Mouse (Mus musculus): ENCODE data around the gene Sdhaf1. TPM values are rescaled to one million over a fixed set of nuclear protein-coding genes. Genes with fewer than 3 reads are reported as not detected.

The Sdhaf1 gene
- polyA plus RNA-seq, 1 experiment from 2014 or later, result 4.6 TPM

- no peaks in the 10 kb centered on the region for H3K79me2 ChIP-seq (ENCODE audit: inconsistent target)
- no peak within 1 kb of the TSS for H3K27ac ChIP-seq
- H3K36me3 ChIP-seq (ENCODE audit: inconsistent target), result no peaks in the 10 kb centered on the region
- no peak within 1 kb of the TSS for H3K4me3 ChIP-seq (ENCODE audit: inconsistent target)
- WGBS (ENCODE audit: missing documents), result 16% methylated on average over 34 of the region's 35 CpGs
Measured at GRCm38 (mm10) chr7:30291215-30292131, 32.2 kb downstream of the Sdhaf1 start, which contains the start of gene Clip3. Clip3 (plus strand) TSS chr7:30291728.

DNA sequence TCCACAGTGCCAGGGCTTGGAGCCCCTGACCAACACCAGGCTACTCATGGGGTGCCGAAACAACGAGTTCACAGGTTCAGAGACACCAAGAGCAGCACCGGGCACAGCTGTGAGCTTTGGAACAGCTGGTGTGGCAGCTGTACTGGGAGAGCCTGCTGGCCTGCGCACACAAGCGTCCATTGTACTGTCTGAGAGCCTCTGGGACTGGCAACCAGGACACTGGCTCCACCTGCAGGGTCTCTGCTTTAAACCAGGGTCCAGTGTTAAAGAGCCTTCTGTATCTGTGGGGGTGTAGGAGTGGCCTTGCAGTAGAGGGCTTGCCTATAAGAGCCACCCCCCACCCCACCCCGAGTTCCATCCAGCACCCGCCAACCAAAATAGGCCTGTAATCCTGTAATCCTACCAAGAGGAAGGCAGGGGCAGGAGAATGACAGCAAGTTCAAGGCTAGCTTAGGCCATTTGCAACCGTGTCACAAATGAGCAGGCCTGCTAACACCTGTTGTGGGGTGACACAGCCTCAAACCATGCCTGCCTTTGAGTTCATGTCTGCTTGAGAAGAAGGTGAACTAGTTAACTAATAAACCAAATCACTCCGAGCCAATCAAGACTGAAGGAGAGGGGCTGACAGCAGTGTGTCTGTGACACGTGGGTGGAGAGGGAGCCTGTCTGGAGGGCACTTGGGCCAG is 33.8 kb downstream of the Sdhaf1 start:
- Histone ChIP-seq H3K36me3 (ENCODE audit: inconsistent target) (no peaks in the 10 kb centered on the region), H3K27ac (no peak overlapping the region), H3K79me2 (ENCODE audit: inconsistent target) (no peaks in the 10 kb centered on the region), H3K4me3 (ENCODE audit: inconsistent target) (no peak overlapping the region)
- 88% methylated on average over 10 of the region's 10 CpGs for WGBS (ENCODE audit: missing documents)

DNA sequence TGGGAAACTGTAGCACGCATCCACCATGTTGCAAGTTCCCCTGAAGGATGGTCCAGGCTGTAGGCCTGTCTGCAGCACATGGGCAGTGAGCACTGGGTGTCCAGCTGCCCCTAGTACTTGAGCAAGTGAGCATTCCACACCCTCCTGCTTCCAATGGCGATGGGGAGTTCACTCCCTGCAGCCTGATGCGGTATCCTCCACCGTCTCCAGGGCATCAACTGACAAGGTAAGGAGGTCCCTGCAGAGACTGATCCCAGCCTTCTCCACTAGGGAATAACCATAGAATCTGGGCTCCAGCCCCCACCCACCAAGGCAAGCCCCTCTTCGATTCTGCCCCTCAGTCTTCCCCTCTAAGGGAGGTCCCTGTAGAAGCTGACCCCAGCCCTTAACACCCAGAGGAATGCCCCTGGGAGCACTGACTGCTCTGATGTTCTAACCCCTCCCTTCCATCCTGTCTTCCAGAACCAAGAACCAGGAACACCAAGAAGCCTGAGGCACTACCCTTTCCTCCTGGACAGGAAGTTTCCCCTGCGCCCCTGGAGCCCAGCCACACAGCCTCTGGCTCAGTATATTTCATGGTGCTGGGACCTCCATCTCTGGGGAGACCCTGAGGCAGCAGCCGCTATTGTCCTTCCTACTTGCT is 34.5 kb downstream of the Sdhaf1 start:
- H3K79me2 ChIP-seq (ENCODE audit: inconsistent target), result no peaks in the 10 kb centered on the region
- no peaks in the 10 kb centered on the region for H3K36me3 ChIP-seq (ENCODE audit: inconsistent target)
- WGBS (ENCODE audit: missing documents), result 89% methylated on average over 7 of the region's 7 CpGs
- H3K4me3 ChIP-seq (ENCODE audit: inconsistent target), result no peak overlapping the region
- H3K27ac ChIP-seq, result no peak overlapping the region

DNA sequence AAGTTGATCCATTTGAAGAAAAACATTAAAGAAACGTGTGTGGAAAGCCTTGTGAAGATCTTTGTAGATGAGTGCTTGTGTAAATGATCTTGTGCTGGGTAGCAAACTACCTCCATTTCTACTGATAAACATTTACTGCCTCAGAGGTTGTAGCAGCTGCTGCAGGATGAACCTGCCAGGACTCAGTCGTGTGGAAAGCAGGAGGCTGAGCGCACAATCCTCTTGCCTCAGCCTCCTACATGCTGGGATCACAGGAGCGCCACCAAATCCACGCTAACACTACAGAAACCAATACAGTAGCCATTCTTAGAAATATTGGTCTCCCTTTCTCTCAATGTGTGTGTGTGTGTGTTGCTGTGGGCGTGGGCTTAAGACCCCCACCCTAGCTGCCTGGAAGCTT is 35.6 kb downstream of the Sdhaf1 start:
- Histone ChIP-seq H3K79me2 (ENCODE audit: inconsistent target) (no peaks in the 10 kb centered on the region), H3K4me3 (ENCODE audit: inconsistent target) (no peak overlapping the region), H3K36me3 (ENCODE audit: inconsistent target) (no peaks in the 10 kb centered on the region), H3K27ac (no peak overlapping the region)
- WGBS (ENCODE audit: missing documents), result 85% methylated on average over 4 of the region's 6 CpGs

GRCm38 (mm10) chr7:30286701-30287410 is 36.8 kb downstream of the Sdhaf1 start:
- 49% methylated on average over 8 of the region's 8 CpGs for WGBS (ENCODE audit: missing documents)
- H3K79me2 ChIP-seq (ENCODE audit: inconsistent target), result no peaks in the 10 kb centered on the region
- no peaks in the 10 kb centered on the region for H3K36me3 ChIP-seq (ENCODE audit: inconsistent target)
- no peak overlapping the region for H3K4me3 ChIP-seq (ENCODE audit: inconsistent target)
- H3K27ac ChIP-seq, result no peak overlapping the region

DNA sequence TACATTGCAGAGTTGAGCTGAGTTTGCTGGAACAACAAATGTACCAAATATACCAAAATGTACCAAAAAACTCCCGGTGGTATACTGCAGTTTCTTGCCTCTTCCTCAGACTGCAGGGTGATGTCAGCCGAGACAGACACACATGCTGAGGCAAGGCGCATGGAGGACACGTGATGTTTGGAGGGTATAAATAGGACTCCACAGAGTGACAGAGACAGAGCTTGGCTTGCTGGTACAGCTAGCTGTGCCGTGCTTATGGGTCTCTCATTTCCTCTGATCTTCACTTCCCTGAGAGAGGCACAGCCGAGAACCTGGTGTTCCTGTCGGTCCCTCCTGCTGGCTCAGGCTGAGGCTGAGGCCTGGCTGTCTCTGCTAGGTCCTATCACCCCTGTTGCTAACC is 41.0 kb downstream of the Sdhaf1 start:
- Histone ChIP-seq H3K79me2 (ENCODE audit: inconsistent target) (peaks cover 14% of the 10 kb centered on the region), H3K4me3 (ENCODE audit: inconsistent target) (no peak overlapping the region), H3K27ac (no peak overlapping the region), H3K36me3 (ENCODE audit: inconsistent target) (no peaks in the 10 kb centered on the region)
- 90% methylated on average over 7 of the region's 7 CpGs for WGBS (ENCODE audit: missing documents)

GRCm38 (mm10) chr7:30281522-30281921 is 42.2 kb downstream of the Sdhaf1 start:
- Histone ChIP-seq H3K4me3 (ENCODE audit: inconsistent target) (no peak overlapping the region), H3K27ac (no peak overlapping the region), H3K36me3 (ENCODE audit: inconsistent target) (no peaks in the 10 kb centered on the region), H3K79me2 (ENCODE audit: inconsistent target) (peaks cover 27% of the 10 kb centered on the region)
- 97% methylated on average over 3 of the region's 4 CpGs for WGBS (ENCODE audit: missing documents)

- H3K4me3 ChIP-seq (ENCODE audit: inconsistent target), result peak overlapping the region; percentile 64
- peak overlapping the region; percentile 98 for H3K27ac ChIP-seq
- H3K79me2 ChIP-seq (ENCODE audit: inconsistent target), result peaks cover 35% of the 10 kb centered on the region
- WGBS (ENCODE audit: missing documents), result 0% methylated on average over 20 of the region's 20 CpGs
- H3K36me3 ChIP-seq (ENCODE audit: inconsistent target), result no peaks in the 10 kb centered on the region
Measured at GRCm38 (mm10) chr7:30280670-30281138, 43.0 kb downstream of the Sdhaf1 start.

DNA sequence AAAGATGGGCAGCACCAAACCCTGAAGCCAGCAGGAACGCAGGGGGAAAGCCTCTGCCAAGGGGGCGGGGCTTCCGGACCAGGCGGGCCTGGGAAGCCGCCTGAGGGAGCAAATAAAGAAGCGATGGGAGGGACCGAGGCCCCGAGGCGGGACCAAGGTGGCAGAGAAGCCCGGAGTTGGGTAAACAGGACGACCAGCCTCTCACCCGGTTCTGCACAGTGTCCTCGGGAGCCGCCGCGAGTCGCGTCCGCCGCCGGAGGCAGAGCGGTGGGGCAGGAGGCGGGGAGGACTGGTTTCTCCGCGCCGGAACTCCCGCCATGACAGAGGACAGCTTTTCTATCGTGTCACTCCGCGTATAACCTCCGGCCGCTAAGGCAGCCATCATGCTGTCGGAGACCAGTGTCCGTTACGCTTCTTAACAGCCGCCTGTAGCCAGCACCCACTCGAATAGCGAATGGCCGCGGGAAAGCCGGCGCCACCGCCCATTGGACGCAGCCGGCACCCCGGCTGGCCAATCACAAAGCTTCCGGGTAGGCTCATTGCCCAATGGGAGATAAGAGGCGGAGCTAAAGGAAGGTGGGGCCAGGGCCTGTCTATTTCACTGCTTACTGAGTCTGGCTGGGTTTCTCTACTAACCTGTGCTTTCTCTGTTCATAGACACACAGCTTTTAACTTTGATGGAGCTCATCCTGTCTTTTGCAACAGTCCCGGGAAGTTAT is 43.6 kb downstream of the Sdhaf1 start, which contains the start of the genes Thap8 and Wdr62:
Gene Thap8, plus strand, starts transcription at position 144 of the 719 bp plus-strand sequence.
Gene Wdr62, minus strand, starts transcription at position 469 of the 719 bp plus-strand sequence.
- no peaks in the 10 kb centered on the region for H3K36me3 ChIP-seq (ENCODE audit: inconsistent target)
- peak within 1 kb of the TSS; percentile 98 for H3K27ac ChIP-seq
- WGBS (ENCODE audit: missing documents), result 1% methylated on average over 48 of the region's 49 CpGs

GRCm38 (mm10) chr7:30279536-30279935 is 44.2 kb downstream of the Sdhaf1 start:
- H3K36me3 ChIP-seq (ENCODE audit: inconsistent target), result no peaks in the 10 kb centered on the region
- H3K4me3 ChIP-seq (ENCODE audit: inconsistent target), result peak overlapping the region; percentile 64
- peak overlapping the region; percentile 98 for H3K27ac ChIP-seq
- 3% methylated on average over 6 of the region's 6 CpGs for WGBS (ENCODE audit: missing documents)
- H3K79me2 ChIP-seq (ENCODE audit: inconsistent target), result peaks cover 47% of the 10 kb centered on the region

More for the DNA sequence above, 43.6 kb downstream of the Sdhaf1 start, which contains the start of the genes Thap8 and Wdr62:
- peak within 1 kb of the TSS; percentile 64 for H3K4me3 ChIP-seq (ENCODE audit: inconsistent target)
- peaks cover 41% of the 10 kb centered on the region for H3K79me2 ChIP-seq (ENCODE audit: inconsistent target)

- Histone ChIP-seq H3K36me3 (ENCODE audit: inconsistent target) (no peaks in the 10 kb centered on the region), H3K79me2 (ENCODE audit: inconsistent target) (peaks cover 50% of the 10 kb centered on the region), H3K4me3 (ENCODE audit: inconsistent target) (peak overlapping the region; percentile 64), H3K27ac (peak overlapping the region; percentile 98)
- WGBS (ENCODE audit: missing documents), result 39% methylated on average over 2 of the region's 2 CpGs
Measured at GRCm38 (mm10) chr7:30278911-30279310, 44.8 kb downstream of the Sdhaf1 start.

DNA sequence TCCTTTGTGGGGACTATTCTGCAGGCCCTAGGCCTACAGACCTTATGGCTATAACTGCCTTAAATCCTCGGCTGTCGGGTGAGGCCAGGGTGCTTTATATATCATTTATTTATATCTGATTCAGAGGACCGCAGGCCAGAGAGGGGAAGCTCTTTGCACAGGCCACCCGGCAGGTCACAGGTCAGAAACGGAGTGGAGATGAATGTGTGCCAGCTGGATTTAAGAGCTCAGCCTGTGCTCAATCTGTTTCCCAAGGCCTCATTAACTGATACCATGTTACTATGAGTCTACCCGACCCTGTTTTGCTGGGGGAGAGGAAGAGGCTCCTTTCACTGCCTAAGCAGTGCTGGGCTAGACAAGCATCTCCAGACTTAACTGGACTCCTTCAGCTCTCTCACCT is 49.3 kb downstream of the Sdhaf1 start:
- peaks cover 50% of the 10 kb centered on the region for H3K79me2 ChIP-seq (ENCODE audit: inconsistent target)
- H3K27ac ChIP-seq, result no peak overlapping the region
- H3K36me3 ChIP-seq (ENCODE audit: inconsistent target), result peaks cover 27% of the 10 kb centered on the region; the same call in 1 of the 2 replicates
- 95% methylated on average over 6 of the region's 6 CpGs for WGBS (ENCODE audit: missing documents)
- no peak overlapping the region for H3K4me3 ChIP-seq (ENCODE audit: inconsistent target)

Measured in macrophage (primary cell).